Mouse (Mus musculus) layer of hippocampus, adult 9-11 months (tissue): ENCODE data around the gene Gnaq.

Source experiments
- DNase-seq: peaks from one replicate; pipeline ENCODE4 v3.0.0; 2022

Gene Gnaq

DNA sequence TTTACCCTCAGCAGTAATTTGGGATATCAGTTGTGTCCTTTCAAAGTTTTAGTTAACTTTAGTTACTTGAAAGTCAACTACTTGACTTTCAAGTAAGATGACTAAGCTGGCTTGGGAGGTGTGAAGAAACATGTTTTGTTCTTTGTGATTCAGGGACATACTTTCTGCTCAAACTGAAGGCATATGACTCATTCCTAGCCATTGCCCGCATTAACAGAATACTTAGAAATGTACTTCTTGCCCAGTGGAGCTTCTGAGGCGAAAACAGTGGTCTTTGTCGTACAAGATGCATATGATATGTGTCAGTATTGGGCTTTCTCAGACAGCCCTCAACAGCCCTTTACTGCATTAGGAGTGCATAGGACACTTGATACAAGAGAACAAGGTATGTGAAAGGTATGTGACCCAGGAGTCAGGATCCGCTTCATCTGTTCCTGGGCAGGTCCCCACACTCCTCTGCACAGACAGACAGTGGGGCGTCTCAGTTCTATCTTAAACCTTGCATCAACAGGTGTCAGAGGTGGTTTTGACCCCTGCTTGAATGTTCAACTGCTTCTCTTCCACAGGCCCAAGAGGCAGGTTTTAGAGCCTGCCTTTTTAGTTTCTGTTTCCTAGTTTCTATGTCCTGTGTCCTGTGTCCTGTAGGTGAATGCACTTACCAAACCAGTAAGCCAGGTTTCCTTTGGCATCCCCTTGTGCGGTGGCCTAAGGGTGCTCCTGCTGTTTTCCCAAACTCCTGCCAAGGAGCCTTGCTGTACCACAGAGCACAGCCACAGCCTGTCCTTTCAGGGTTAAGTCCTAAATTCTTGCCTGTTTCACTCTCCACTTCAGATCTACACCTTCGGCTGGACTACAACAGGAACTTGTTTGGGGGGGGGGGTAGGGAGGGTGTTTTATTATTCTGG, 72.4 kb downstream of the Gnaq start:
- DNase-seq: no peak

DNA sequence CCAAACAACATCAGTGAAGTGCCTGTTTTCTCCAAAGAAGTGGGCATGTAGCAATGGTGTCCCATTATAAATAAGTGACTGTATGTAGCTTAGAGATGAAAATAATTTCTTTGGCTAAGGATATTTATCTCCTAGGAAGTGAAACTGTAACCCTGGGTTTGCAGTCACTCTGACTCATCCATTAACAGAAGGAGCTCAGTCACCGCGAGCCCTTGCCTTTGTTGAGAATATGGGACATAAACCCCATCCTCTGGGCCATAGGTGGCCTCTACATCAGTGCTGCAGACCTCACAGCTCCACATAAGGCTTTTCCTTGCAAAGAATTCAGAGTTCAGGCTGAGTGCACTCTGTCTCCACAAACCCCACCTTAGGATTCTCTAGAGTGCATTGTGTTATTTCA, 77.0 kb downstream of the Gnaq start:
- DNase-seq: no peak

DNA sequence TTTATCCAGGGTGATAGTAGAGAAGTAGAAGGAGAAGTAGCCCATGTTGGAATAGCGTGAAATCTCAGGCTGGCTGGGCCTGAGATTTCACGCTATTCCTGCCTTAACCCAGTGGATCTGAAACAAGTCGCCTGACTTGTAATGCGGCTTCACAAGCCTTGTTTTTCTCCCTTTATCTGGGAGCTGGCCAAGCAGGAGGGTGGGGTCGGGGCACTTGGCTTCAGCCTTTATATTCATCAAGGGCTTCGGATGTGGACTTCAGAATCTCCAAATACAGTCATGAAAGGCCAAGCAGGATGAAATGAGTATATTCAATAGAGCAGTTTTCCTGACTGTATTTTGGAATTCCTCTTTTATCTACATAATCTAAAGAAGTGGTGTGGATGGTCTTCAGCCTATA, 82.3 kb downstream of the Gnaq start:
- DNase-seq: no peak

DNA sequence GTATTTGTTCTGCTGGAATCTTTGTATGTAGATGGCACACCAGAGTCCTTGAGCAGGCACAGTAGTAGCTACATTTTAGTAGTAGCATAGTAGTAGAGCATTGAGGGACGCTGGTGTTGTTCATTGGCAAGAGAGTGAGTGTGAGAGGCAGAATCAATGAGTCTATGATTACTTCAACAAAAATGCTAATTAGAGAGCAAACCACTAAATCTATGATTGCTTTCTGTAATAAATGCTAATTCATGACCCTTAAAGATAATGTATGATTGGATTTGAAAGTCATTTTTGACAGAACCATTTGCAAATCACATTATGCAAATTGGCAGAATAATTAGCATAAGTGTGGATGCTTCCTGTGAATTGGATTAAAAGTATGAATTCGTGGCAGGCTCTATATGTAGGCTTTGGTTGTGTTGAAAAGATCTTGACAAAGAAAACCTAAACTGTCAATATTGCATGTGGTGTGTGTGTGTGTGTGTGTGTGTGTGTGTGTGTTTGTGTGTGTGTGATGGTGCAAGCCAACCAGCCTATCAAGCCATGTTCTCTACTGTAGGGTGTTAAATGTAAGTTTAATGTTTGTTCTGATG, 82.9 kb downstream of the Gnaq start:
- no peak for DNase-seq

DNA sequence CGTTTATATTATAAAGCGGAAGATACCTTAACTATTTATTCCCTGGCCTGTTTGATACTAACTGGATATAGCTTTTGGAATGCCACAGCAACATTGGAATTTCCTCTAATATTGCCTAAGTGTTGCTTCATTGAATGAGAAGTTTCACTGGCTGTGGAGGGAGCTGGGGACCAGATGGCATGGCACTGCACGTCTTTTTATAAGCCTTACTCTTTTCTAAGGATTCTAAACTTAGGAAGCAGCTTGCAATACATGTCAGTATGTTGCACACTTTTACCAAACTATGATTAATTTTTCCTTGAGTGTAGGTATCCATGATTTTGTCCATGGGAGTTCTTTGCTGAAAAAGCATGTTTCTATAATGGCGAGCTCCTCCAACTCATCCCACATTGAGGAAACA, 87.3 kb downstream of the Gnaq start:
- DNase-seq: no peak

DNA sequence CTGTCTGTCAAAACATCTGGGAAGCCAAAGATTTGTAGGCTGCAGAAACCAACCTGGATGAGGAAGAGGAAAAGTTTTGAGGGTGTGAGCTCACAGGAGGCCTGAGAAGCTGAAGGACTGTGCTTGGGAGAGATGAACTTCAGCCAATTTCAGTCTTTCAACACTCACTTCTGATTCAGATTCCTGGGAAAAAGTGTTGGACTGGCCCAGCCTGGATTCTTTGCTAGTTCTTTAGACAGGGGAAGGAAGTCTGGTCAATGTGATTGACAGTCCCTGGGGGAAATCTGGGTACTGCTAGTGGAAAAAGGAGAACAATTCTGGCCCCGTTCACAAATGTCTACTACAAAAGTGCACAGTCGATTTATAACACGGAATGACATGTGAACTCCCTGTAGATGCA, 89.9 kb downstream of the Gnaq start:
- no peak for DNase-seq

DNA sequence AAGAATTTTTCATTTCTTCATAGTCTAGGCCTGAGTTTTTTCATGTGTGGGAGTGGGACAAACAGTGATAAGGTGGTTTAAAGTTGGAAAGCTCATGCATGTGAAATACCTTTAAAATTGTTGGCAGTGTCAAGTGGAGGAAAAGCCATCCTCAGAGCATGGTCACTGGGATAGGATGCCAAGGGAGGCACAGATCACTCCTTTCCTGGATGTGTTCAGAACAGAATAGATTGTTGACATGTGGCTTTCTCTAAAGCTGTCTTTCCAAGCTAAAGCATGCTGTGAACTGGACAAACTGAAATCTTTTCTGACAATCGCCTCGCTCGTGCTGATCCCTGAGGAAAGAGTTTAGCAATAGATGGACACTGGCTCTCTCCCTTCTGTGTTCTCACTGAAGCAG, 90.5 kb downstream of the Gnaq start:
- no peak for DNase-seq

DNA sequence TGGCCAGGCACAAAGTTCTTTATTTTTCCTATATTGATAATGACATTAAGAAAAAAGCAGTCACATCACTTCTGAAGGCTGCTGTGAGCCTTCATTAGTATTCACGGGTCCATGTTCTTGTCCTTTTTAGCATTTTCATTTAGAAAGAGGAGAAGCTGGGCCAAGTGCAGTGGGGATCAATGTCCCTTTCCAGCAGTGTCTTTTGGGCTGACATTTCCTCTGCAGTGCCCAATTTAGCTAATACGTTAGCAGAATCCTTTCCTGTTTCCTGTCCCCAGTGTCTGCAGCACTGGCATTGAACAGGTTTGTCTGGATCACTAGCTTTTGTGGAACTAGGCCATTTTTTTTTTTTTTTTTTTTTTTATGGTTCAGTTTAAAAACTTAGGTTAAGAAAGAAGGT, 92.2 kb downstream of the Gnaq start:
- no peak for DNase-seq

DNA sequence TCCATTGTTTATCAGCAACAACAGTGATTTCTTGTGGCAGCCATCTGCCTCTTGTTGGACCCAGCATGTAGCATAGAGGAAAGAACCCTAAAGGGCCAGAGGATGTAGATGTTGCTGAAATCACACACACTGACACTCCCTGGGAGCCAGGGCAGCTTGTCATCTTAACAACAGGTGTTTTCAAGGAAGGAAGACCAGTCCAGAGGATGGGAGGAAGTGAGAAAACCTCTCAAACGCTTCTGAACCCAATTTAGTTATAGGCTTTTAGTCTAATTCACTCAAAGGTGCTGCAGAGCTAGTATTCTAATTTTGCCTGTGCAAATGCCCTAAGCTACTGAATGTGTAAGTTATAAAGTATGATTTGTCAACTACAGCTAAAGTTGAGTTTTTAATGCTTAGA, 99.0 kb downstream of the Gnaq start:
- no peak for DNase-seq

DNA sequence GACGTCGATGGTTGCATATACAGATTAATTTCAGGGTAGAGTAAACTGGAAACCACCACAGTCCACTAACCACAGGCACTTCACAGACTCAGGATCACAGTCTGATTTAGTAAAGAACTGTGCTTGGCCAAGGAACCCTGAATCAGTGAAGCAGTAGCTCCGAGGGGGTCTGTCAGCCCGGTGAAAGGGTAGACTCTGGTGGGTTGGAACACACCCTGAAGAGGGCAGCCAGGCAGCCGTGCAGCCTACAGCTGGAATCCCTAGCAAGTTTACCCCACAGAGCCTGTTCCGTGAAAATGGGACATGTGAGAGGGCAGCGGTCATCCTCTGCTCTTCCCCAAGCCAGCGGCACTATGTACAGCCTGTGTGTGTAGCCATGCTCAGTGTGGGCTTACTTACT, 103.0 kb downstream of the Gnaq start:
- DNase-seq: no peak

DNA sequence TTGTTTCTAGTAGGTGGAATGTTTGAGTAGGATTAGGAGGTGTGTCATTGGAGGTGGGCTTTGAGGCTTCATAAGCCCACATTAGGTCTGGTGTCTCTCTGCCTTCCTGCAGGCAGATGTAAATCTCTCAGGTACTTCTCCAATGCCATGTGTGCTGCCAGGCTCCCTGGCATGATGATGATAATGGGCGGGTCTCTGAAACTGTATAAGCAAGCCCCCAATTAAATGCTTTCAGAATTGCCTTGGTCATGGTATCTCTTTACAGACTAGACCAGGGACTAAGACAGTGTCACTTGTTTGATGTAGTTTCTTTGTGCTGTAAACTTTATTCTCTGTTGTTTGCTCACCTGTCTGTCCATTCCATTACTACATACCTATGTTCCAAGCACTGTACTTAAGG, 104.4 kb downstream of the Gnaq start:
- DNase-seq: no peak

DNA sequence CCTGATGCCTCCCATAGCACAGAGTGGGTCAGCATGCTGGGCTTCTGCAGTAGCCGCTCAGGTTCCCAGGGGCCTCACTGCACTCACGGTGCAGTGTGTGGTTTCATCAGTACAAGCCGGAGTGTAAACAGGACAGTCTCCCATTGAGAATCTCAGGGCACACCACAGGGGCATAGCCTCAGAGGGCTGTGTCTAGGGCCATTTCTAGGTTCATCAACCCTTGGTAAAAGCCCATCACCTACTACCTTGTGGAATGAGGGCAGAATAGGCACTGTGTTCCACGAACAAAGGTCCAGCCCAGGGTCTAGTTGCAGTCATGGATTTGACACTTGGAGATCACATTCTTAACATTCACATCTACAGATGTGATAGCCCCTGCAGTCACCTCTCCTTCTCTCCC, 105.4 kb downstream of the Gnaq start:
- no peak for DNase-seq

DNA sequence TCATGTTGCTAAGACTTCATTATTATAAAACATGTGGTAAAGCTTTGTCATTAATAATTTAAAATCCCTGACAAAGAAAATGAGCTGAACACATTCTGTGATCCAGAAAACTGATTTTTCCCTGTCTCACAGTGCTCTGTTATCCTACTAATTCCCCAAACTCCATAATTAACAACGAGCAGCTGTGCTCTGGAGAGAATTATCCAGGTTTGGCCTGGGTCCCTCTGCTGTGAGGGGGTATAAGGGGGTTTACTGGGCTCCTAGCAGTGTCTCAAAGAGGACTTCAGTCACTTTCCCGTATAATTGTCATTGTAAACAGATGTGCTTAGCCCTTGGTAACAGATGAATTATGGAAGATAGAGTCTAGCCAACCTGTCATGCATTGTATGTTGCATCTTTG, 105.9 kb downstream of the Gnaq start:
- no peak for DNase-seq

DNA sequence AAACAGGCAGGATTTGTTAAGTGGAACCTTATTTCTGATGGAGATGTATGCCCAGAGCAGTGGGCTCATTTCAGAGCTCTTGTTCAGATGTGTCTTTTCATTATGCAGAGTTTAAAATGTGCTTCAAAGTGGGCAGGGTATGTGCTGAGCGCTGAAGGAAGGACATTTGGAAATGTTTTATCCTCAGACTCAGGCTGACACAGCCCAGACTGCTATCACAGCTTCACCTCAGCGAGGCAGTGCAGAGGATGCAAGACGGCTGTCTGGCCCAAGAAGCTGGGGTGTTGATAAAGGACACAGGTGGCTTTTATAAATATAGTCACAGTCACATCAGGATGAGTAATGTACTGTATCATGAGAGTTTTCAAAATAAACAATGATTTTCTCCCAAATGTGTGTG, 110.1 kb downstream of the Gnaq start:
- no peak for DNase-seq

DNA sequence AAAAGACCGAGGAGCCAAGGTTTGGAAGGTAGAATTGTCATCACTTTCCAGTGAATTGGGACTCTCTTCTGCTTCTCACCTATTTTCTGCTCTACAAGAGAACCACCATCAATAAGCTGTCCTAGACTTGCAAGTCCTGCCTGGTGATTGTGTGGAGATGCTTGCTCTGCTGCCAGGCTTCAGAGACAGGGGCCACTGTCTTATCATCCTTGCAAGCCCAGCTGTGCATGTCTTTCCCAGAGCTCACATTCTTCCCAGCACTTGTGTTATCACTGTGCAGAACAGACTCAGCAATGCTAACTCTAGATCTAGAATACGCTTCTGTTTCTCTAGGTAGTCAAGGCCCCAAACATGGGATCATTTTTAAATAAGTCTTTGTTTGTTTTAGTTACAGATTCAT, 116.4 kb downstream of the Gnaq start:
- no peak for DNase-seq

DNA sequence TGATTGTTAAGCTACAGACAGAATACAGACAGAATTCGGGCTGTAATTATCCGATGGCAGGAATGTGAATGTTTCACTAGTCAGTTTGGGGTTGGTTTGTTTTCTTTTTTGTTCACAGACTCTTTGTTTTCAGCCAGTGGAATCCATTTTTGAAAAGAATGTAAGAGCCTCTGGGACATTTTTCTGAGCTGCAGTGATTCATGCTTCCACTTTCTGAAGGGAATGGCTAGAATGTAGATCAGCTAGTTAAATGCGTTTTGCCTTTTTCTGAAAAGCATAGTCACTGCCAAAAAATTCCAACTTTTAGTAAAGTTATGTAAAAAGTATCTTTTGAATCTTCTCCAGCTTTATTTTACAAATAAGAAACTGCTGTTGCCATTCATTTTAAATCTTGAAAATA, 118.3 kb downstream of the Gnaq start:
- DNase-seq: no peak

DNA sequence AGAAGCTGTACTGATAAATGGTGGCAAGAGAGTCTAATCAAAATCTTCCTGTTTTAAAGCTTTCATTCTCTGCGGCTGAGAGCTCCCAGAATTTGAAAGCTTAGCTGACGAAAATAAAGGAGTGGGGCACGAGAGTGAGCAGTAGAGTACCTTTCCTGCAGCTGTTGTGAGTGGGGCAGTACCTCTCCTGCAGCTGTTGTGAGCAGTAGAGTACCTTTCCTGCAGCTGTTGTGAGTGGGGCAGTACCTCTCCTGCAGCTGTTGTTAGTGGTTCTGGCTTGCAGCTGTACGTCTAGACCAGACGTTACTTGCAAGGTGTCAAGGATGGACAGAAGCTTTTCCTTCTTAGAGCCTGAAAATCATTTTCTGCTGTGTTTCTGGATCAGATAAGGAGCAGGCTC, 119.2 kb downstream of the Gnaq start:
- no peak for DNase-seq

DNA sequence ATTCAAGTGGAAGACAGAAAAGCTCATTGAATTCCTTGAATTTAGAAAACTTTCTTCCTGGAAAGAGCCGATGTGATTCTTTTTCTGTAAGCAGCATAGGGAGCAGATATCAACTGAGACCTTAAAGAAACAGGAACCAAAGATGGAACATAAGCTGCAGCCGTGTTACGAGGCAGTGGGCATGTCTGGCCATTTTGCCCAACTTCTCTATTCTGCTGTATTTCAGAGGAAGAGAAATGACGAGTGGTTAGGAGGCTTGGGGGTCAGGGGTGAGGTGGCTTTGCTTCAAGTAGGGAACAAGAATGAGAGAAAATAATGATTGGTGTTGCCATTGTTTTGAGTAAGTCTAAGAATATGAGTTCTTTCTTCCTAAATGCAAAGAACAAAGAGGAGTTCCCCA, 120.1 kb downstream of the Gnaq start:
- no peak for DNase-seq

DNA sequence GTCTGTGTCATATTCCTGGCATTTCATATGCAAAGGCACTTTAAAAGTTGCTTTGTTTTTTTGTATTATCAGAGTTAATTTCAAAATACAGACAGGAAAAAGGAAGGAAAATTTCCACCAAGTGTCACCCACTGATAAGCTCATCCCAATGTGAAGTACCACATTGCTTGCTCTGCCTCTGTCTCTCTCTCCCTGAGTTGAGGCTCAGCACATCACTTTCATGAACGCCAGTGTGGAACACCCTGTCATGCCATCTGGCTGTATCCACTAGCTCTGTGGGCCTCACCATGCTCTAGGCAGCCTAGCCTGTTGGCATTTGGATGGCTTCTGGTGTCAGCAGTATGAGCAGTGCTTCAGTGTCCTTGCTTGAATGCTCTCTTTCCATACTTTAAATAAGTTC, 122.2 kb downstream of the Gnaq start:
- DNase-seq: peak; percentile 70

DNA sequence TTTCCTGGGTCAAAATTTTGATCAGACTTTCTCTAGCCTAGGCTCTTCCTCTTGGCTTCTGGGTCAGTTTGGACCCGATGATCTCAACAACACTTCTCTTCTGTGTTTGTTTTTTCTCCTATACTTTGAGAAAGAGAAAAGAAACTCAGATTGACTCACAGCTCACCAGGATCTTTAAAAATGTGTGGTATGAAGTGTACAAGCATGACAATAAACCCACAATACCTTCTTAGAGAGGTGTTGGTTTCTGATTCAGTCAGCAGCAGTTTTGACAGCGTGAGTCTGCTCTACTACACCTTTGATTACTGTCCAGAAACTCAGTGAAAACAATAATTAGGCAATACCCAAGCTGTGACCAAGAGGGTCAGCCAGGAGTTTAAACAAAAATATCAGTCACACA, 122.7 kb downstream of the Gnaq start:
- no peak for DNase-seq

DNA sequence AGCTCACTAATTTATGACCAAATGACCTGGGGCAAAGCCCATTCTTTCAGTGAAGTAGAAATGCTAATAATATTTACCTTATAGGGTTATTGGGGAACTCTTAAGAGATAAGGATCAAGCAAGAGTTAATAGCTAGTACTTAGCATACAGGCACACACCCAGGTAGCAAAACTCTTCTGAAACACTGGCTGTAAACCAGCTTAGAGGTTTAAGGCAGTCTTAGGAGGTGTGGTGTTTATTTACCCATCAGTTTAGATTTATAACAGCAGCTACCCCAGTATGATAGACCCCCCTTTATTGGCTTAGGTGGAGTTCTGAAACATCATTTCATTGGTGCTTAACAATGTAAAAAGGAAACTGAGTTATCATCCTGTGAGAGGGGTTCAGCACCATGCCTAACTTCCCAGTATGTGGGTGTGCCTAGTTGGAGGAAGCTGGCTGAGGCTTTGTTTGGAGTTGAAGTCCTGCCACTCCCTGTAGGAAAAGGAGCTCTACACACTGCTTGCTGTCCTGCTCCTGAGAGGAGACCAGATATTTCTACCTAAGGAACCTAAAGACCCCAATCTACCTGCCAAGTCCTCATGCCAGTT, 126.2 kb downstream of the Gnaq start:
- no peak for DNase-seq

DNA sequence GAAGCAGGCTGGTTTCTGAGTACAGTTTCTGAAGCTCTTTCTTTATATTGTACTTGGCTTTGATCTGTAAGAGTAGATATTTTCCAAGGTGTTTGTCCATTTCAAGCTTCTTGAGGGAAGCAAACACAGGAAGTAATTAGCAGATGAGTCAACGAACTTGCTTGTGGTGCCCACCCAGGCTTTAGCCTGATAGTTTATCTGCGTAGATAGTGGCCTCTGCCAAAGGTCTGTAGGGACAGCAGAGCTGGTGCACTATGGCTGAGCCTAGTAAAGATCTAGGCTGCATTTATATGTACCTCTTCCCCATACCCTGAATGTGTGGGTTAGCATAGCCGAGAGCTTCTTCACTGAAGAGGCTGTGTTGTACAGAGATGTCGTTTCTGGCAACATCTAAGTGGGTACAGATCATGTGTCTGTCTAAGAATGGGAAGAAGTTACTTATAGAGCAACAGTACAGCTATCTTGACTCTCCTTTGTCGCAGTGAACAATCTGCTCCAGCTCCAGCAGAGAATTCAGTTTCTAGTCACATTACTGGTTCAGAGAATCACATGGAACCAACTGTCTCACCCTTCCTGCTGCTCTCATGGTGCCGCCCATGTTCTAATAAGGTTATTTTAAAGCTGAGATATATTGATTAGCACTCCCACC, 127.3 kb downstream of the Gnaq start:
- no peak for DNase-seq

DNA sequence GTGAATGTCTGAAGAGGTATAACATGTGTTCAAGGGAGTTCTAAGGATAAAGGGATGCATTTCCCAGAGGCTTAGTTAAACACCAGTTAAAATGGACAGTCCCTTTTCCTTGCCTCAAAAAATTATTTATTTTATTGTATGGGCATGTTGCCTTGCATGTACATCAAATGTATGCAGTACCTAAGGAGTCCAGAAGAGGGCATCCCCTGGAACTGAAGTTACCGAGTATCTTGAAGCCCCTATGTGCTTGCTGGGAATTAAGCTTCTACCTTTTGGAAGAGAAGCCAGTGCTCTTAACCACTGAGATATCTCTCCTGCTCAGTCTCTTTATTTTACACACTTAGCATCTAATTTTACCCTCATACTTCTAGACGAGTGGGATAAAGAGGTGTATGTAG, 127.8 kb downstream of the Gnaq start:
- no peak for DNase-seq

DNA sequence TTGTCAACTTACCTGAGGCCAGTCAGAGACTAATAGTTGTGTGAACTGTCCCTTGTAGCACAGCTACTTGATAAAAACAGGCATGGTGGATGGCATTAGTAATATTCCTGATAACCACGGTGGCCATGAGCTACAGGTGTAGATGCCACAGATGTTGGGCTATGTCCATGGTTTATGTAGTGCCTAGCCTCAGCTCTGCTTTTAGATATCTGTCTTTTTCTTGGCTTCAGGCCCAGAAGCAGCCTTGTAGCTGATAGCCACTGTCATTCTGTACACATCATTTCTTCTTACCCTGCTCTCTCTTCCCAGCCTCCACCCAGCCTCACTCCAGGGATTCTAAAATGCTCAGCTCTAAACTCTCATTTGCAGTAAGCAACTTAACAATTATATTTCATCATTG, 128.3 kb downstream of the Gnaq start:
- no peak for DNase-seq
